In genomic region chr19:57358836-57359598, GRCm38 (mm10) we compare ENCODE assay signal across 8 mouse cellular contexts. TPM values are rescaled to one million over a fixed set of nuclear protein-coding genes. Genes with fewer than 3 reads are reported as not detected.
DNase-seq lines count a peak whose midpoint lies in the region; ATAC-seq and TF ChIP-seq lines count a peak whose summit lies in the region.

No protein-coding gene starts in this region.

- peak overlapping the region; percentile 85 for H3K4me3 ChIP-seq in kidney, embryonic 15.5 days (replicated peaks)
- peak overlapping the region; percentile 96 for H3K4me3 ChIP-seq in E14TG2a.4 (replicated peaks; ENCODE audit: low read length)
- peak overlapping the region; percentile 97; the same call in 1 of the 2 replicates for H3K4me3 ChIP-seq in limb, embryonic 15.5 days

- H3K27me3 ChIP-seq in kidney, embryonic 15.5 days, result no peaks in the 10 kb centered on the region
- no peaks in the 10 kb centered on the region for H3K27me3 ChIP-seq in E14TG2a.4 (ENCODE audit: insufficient read depth, low read length)
- no peaks in the 10 kb centered on the region for H3K27me3 ChIP-seq in limb, embryonic 15.5 days

- H3K9me3 ChIP-seq in kidney, embryonic 15.5 days (replicated peaks), result no peaks in the 10 kb centered on the region
- no peaks in the 10 kb centered on the region for H3K9me3 ChIP-seq in E14TG2a.4 (ENCODE audit: low read length)
- H3K9me3 ChIP-seq in limb, embryonic 15.5 days, result no peaks in the 10 kb centered on the region

- H3K27ac ChIP-seq in kidney, embryonic 15.5 days, result peak overlapping the region; percentile 81; the same call in 1 of the 2 replicates
- H3K27ac ChIP-seq in limb, embryonic 15.5 days, result no peak overlapping the region

- DNase-seq in cerebellum, adult 9-10 months, result peak; percentile 57
- no peak for DNase-seq in cerebellum, postnatal 10 days
- no peak for DNase-seq in kidney, adult 8-10 months
- no peak for DNase-seq in left cerebral cortex, postnatal 36 days (ENCODE audit: low spot score in 2 of 2)
- no peak for DNase-seq in right cerebral cortex, adult 2 months (ENCODE audit: low spot score in 2 of 2)

- no peak for TF ChIP-seq CTCF in E14TG2a.4 (conservative IDR thresholded peaks at IDR 0.05; ENCODE audit: low read length)

- WGBS in kidney, embryonic 15.5 days, result 88% methylated on average over 20 of the region's 20 CpGs
- 84% methylated on average over 20 of the region's 20 CpGs for WGBS in limb, embryonic 15.5 days

- H3K36me3 ChIP-seq in kidney, embryonic 15.5 days, result no peaks in the 10 kb centered on the region
- H3K36me3 ChIP-seq in E14TG2a.4 (ENCODE audit: insufficient read depth, low read length), result no peaks in the 10 kb centered on the region
- H3K36me3 ChIP-seq in limb, embryonic 15.5 days, result no peaks in the 10 kb centered on the region

- peak overlapping the region; percentile 79 for H3K4me2 ChIP-seq in kidney, embryonic 15.5 days
- peak overlapping the region; percentile 5; the same call in 1 of the 2 replicates for H3K4me2 ChIP-seq in limb, embryonic 15.5 days

- no peak for ATAC-seq in kidney, embryonic 15.5 days (replicated peaks; ENCODE audit: low FRiP score)
- ATAC-seq in limb, embryonic 15.5 days (ENCODE audit: insufficient number of reproducible peaks, low FRiP score, low TSS enrichment, low read depth), result no peak

- peaks cover 54% of the 10 kb centered on the region for H3K4me1 ChIP-seq in kidney, embryonic 15.5 days
- peaks cover 65% of the 10 kb centered on the region for H3K4me1 ChIP-seq in E14TG2a.4 (replicated peaks; ENCODE audit: low read depth, low read length)
- H3K4me1 ChIP-seq in limb, embryonic 15.5 days, result peaks cover 43% of the 10 kb centered on the region

- peak overlapping the region; percentile 31; the same call in 1 of the 2 replicates for H3K9ac ChIP-seq in kidney, embryonic 15.5 days
- no peak overlapping the region for H3K9ac ChIP-seq in limb, embryonic 15.5 days

- intact Hi-C loops in left cerebral cortex, postnatal 36 days (cut with DNase I), result no loop called here

RNA-seq across cellular contexts. Expression of gene Fam160b1, which starts 1.5 kb away (rescaled TPM):
- polyA plus RNA-seq in kidney, embryonic 15.5 days (2015; fragmentation: Nextera tagmentation; extraction: Ambion mirVana), result 12.6 and 14.1 TPM in 2 replicates
- polyA plus RNA-seq in limb, embryonic 15.5 days (2015; fragmentation: Nextera tagmentation; extraction: Ambion mirVana), result 13.3 and 17.4 TPM in 2 replicates
- total RNA-seq in left cerebral cortex, postnatal 36 days (2021), result 10 to 100 TPM; 23.4 to 24.3 TPM

RNA-seq across cellular contexts. Expression of gene Ablim1, which starts 44.3 kb away (rescaled TPM):
- polyA plus RNA-seq in kidney, embryonic 15.5 days (2015; fragmentation: Nextera tagmentation; extraction: Ambion mirVana), result 35.2 and 35.8 TPM in 2 replicates
- polyA plus RNA-seq in limb, embryonic 15.5 days (2015; fragmentation: Nextera tagmentation; extraction: Ambion mirVana), result 105 and 116 TPM in 2 replicates
- total RNA-seq in left cerebral cortex, postnatal 36 days (2021), result 100 to 1,000 TPM in 1 of 2 experiments, 10 to 100 TPM in 1; 98.4 to 129 TPM
